Mouse (Mus musculus) embryonic facial prominence, embryonic 13.5 days (tissue): ENCODE results near the gene Prim1. TPM values are rescaled to one million over a fixed set of nuclear protein-coding genes. Genes with fewer than 3 reads are reported as not detected.

Source experiments
- ATAC-seq: fragments of 200-750 bp; cut with Nextera tagmentation; 2 replicates; pipeline ENCODE4 v1.8.0; 2017; ENCODE audit warnings: low read depth; ENCODE audit not compliant: insufficient number of reproducible peaks, insufficient read depth, low FRiP score, low TSS enrichment
- H3K27ac ChIP-seq: fragments of 300-500 bp; sonication (generic); 2 replicates; pipeline ENCODE4 v1.5.1; 2015; ENCODE audit warnings: moderate library complexity, mild to moderate bottlenecking, inconsistent platforms
- H3K27me3 ChIP-seq: fragments of 300-500 bp; sonication (generic); 2 replicates; pipeline ENCODE4 v1.6.1; 2015; ENCODE audit warnings: mild to moderate bottlenecking, inconsistent platforms
- H3K36me3 ChIP-seq: fragments of 300-500 bp; sonication (generic); 2 replicates; pipeline ENCODE4 v1.6.1; 2015; ENCODE audit warnings: mild to moderate bottlenecking, inconsistent platforms
- H3K4me1 ChIP-seq: fragments of 300-500 bp; sonication (generic); 2 replicates; pipeline ENCODE4 v1.6.1; 2015; ENCODE audit warnings: inconsistent platforms
- H3K4me2 ChIP-seq: fragments of 300-500 bp; sonication (generic); 2 replicates; pipeline ENCODE4 v1.6.1; 2015; ENCODE audit warnings: moderate library complexity, mild to moderate bottlenecking, inconsistent platforms
- H3K4me3 ChIP-seq: fragments of 300-500 bp; sonication (generic); 2 replicates; pipeline ENCODE4 v1.5.1; 2015; ENCODE audit warnings: mild to moderate bottlenecking, inconsistent platforms
- H3K9ac ChIP-seq: fragments of 300-500 bp; sonication (generic); 2 replicates; pipeline ENCODE4 v1.6.1; 2015; ENCODE audit warnings: mild to moderate bottlenecking, inconsistent platforms
- H3K9me3 ChIP-seq: fragments of 300-500 bp; sonication (generic); 2 replicates; pipeline ENCODE4 v1.6.1; 2016; ENCODE audit warnings: inconsistent platforms
- WGBS: fragments of 180-500 bp; shearing (Covaris S2); methylation state at CpG from one replicate; pipeline ENCODE4 v1.1.7; 2015; ENCODE audit warnings: mixed read lengths; 5-methylcytosine and 5-hydroxymethylcytosine counted together
- polyA plus RNA-seq: library from polyadenylated mRNA; unstranded; fragments of >200 nt; fragmentation: Nextera tagmentation; extraction: Ambion mirVana; gene quantifications from 2 replicates; pipeline ENCODE4 v1.2.1, GENCODE M21; 2015

Prim1 gene
- polyA plus RNA-seq, 1 experiment from 2014 or later = 92.1 TPM

- Histone ChIP-seq H3K36me3 (no peaks in the 10 kb centered on the region), H3K9me3 (no peaks in the 10 kb centered on the region), H3K4me2 (no peak overlapping the region), H3K9ac (no peak overlapping the region), H3K4me1 (no peaks in the 10 kb centered on the region), H3K4me3 (no peak overlapping the region), H3K27me3 (no peaks in the 10 kb centered on the region), H3K27ac (no peak overlapping the region)
- ATAC-seq = no peak
- 66% methylated on average over 10 of the region's 10 CpGs for WGBS
Observed at GRCm38 (mm10) chr10:128004918-128005317, 10.1 kb upstream of the Prim1 start.

GRCm38 (mm10) chr10:128005479-128005878 is 9.5 kb upstream of the Prim1 start:
- H3K27ac ChIP-seq = no peak overlapping the region
- H3K4me3 ChIP-seq = no peak overlapping the region
- WGBS = 85% methylated on average over 8 of the region's 8 CpGs
- H3K36me3 ChIP-seq = no peaks in the 10 kb centered on the region
- H3K4me1 ChIP-seq = no peaks in the 10 kb centered on the region
- no peaks in the 10 kb centered on the region for H3K9me3 ChIP-seq
- no peak overlapping the region for H3K9ac ChIP-seq
- H3K4me2 ChIP-seq = no peak overlapping the region
- no peaks in the 10 kb centered on the region for H3K27me3 ChIP-seq
- ATAC-seq = no peak

GRCm38 (mm10) chr10:128007446-128007845 is 7.5 kb upstream of the Prim1 start, which contains the start of gene Hsd17b6:
Gene Hsd17b6 (minus strand): TSS chr10:128007611.
- no peaks in the 10 kb centered on the region for H3K9me3 ChIP-seq
- H3K27ac ChIP-seq = no peak within 1 kb of the TSS
- WGBS = 87% methylated on average over 1 of the region's 1 CpGs
- no peak for ATAC-seq
- no peaks in the 10 kb centered on the region for H3K36me3 ChIP-seq
- H3K27me3 ChIP-seq = no peaks in the 10 kb centered on the region
- H3K4me3 ChIP-seq = no peak within 1 kb of the TSS
- H3K4me2 ChIP-seq = no peak within 1 kb of the TSS
- H3K4me1 ChIP-seq = no peaks in the 10 kb centered on the region
- H3K9ac ChIP-seq = no peak within 1 kb of the TSS

GRCm38 (mm10) chr10:128008207-128008889 is 6.6 kb upstream of the Prim1 start:
- Histone ChIP-seq H3K27me3 (no peaks in the 10 kb centered on the region), H3K9ac (no peak overlapping the region), H3K4me1 (no peaks in the 10 kb centered on the region), H3K36me3 (no peaks in the 10 kb centered on the region), H3K9me3 (no peaks in the 10 kb centered on the region), H3K4me2 (no peak overlapping the region), H3K4me3 (no peak overlapping the region), H3K27ac (no peak overlapping the region)
- ATAC-seq = 0 out of 2 replicates have a peak, but pooled peaks have one; percentile 48
- 7% methylated on average over 4 of the region's 4 CpGs for WGBS

GRCm38 (mm10) chr10:128009735-128010134 is 5.2 kb upstream of the Prim1 start:
- no peaks in the 10 kb centered on the region for H3K9me3 ChIP-seq
- no peak for ATAC-seq
- H3K9ac ChIP-seq = no peak overlapping the region
- no peaks in the 10 kb centered on the region for H3K27me3 ChIP-seq
- no peak overlapping the region for H3K4me2 ChIP-seq
- H3K27ac ChIP-seq = no peak overlapping the region
- 79% methylated on average over 5 of the region's 5 CpGs for WGBS
- H3K4me3 ChIP-seq = no peak overlapping the region
- H3K4me1 ChIP-seq = no peaks in the 10 kb centered on the region
- no peaks in the 10 kb centered on the region for H3K36me3 ChIP-seq

GRCm38 (mm10) chr10:128022196-128022595 is 7.2 kb downstream of the Prim1 start:
- no peaks in the 10 kb centered on the region for H3K4me1 ChIP-seq
- no peaks in the 10 kb centered on the region for H3K27me3 ChIP-seq
- H3K36me3 ChIP-seq = peaks cover 81% of the 10 kb centered on the region
- 94% methylated on average over 5 of the region's 5 CpGs for WGBS
- no peak overlapping the region for H3K4me2 ChIP-seq
- H3K27ac ChIP-seq = no peak overlapping the region
- H3K9ac ChIP-seq = no peak overlapping the region
- no peaks in the 10 kb centered on the region for H3K9me3 ChIP-seq
- no peak overlapping the region for H3K4me3 ChIP-seq
- no peak for ATAC-seq

- no peak overlapping the region for H3K27ac ChIP-seq
- no peak overlapping the region for H3K9ac ChIP-seq
- WGBS = 93% methylated on average over 10 of the region's 10 CpGs
- ATAC-seq = no peak
- no peak overlapping the region for H3K4me3 ChIP-seq
- no peaks in the 10 kb centered on the region for H3K27me3 ChIP-seq
- no peaks in the 10 kb centered on the region for H3K4me1 ChIP-seq
- no peaks in the 10 kb centered on the region for H3K9me3 ChIP-seq
- H3K36me3 ChIP-seq = peaks cover 84% of the 10 kb centered on the region
- H3K4me2 ChIP-seq = no peak overlapping the region
Observed at GRCm38 (mm10) chr10:128023496-128023895, 8.5 kb downstream of the Prim1 start.

GRCm38 (mm10) chr10:128029931-128030330 is 15.0 kb downstream of the Prim1 start:
- WGBS = 92% methylated on average over 7 of the region's 7 CpGs

GRCm38 (mm10) chr10:128030860-128031259 is 15.9 kb downstream of the Prim1 start:
- Histone ChIP-seq H3K4me1 (peaks cover 5% of the 10 kb centered on the region; the same call in 1 of the 2 replicates), H3K27me3 (no peaks in the 10 kb centered on the region), H3K9me3 (no peaks in the 10 kb centered on the region), H3K36me3 (peaks cover 49% of the 10 kb centered on the region), H3K9ac (no peak overlapping the region), H3K27ac (no peak overlapping the region), H3K4me2 (no peak overlapping the region), H3K4me3 (no peak overlapping the region)
- ATAC-seq = no peak
- WGBS = 72% methylated on average over 2 of the region's 2 CpGs

More at GRCm38 (mm10) chr10:128029931-128030330, 15.0 kb downstream of the Prim1 start:
- Histone ChIP-seq H3K4me2 (no peak overlapping the region), H3K9me3 (no peaks in the 10 kb centered on the region), H3K4me3 (no peak overlapping the region), H3K27ac (no peak overlapping the region), H3K4me1 (peaks cover 5% of the 10 kb centered on the region; the same call in 1 of the 2 replicates), H3K27me3 (no peaks in the 10 kb centered on the region), H3K9ac (no peak overlapping the region), H3K36me3 (peaks cover 57% of the 10 kb centered on the region)
- ATAC-seq = no peak

GRCm38 (mm10) chr10:128036746-128037425 is 21.9 kb downstream of the Prim1 start:
- H3K27ac ChIP-seq = peak overlapping the region; percentile 98
- H3K36me3 ChIP-seq = peaks cover 36% of the 10 kb centered on the region
- H3K9me3 ChIP-seq = no peaks in the 10 kb centered on the region
- H3K4me1 ChIP-seq = peaks cover 51% of the 10 kb centered on the region
- no peaks in the 10 kb centered on the region for H3K27me3 ChIP-seq
- peak overlapping the region; percentile 98 for H3K4me3 ChIP-seq
- peak overlapping the region; percentile 99 for H3K9ac ChIP-seq
- peak overlapping the region; percentile 86 for H3K4me2 ChIP-seq
- ATAC-seq = no peak
- WGBS = 3% methylated on average over 10 of the region's 10 CpGs

- no peak for ATAC-seq
- Histone ChIP-seq H3K36me3 (peaks cover 44% of the 10 kb centered on the region), H3K4me1 (peaks cover 57% of the 10 kb centered on the region), H3K9me3 (no peaks in the 10 kb centered on the region), H3K4me3 (peak overlapping the region; percentile 6; the same call in 1 of the 2 replicates), H3K9ac (0 out of 2 replicates have a peak overlapping the region, but pooled peaks have one; percentile 28), H3K27me3 (no peaks in the 10 kb centered on the region), H3K27ac (no peak overlapping the region), H3K4me2 (peak overlapping the region; percentile 86)
- 64% methylated on average over 3 of the region's 3 CpGs for WGBS
Observed at GRCm38 (mm10) chr10:128037921-128038320, 23.0 kb downstream of the Prim1 start.

GRCm38 (mm10) chr10:128039167-128039566 is 24.2 kb downstream of the Prim1 start:
- Histone ChIP-seq H3K36me3 (peaks cover 57% of the 10 kb centered on the region), H3K9me3 (no peaks in the 10 kb centered on the region), H3K9ac (peak overlapping the region; percentile 51), H3K4me1 (peaks cover 66% of the 10 kb centered on the region), H3K4me2 (peak overlapping the region; percentile 86; the same call in 1 of the 2 replicates), H3K4me3 (no peak overlapping the region), H3K27ac (0 out of 2 replicates have a peak overlapping the region, but pooled peaks have one; percentile 17), H3K27me3 (no peaks in the 10 kb centered on the region)
- 38% methylated on average over 5 of the region's 5 CpGs for WGBS
- no peak for ATAC-seq
